Mouse (Mus musculus): ENCODE measurements around the gene Mapk8ip3.
"Not testable (repeated sequence)": the region's sequence is repeated elsewhere in the genome, so short reads cannot be mapped to it uniquely, and the experiment has no call there.

Gene Mapk8ip3

DNA sequence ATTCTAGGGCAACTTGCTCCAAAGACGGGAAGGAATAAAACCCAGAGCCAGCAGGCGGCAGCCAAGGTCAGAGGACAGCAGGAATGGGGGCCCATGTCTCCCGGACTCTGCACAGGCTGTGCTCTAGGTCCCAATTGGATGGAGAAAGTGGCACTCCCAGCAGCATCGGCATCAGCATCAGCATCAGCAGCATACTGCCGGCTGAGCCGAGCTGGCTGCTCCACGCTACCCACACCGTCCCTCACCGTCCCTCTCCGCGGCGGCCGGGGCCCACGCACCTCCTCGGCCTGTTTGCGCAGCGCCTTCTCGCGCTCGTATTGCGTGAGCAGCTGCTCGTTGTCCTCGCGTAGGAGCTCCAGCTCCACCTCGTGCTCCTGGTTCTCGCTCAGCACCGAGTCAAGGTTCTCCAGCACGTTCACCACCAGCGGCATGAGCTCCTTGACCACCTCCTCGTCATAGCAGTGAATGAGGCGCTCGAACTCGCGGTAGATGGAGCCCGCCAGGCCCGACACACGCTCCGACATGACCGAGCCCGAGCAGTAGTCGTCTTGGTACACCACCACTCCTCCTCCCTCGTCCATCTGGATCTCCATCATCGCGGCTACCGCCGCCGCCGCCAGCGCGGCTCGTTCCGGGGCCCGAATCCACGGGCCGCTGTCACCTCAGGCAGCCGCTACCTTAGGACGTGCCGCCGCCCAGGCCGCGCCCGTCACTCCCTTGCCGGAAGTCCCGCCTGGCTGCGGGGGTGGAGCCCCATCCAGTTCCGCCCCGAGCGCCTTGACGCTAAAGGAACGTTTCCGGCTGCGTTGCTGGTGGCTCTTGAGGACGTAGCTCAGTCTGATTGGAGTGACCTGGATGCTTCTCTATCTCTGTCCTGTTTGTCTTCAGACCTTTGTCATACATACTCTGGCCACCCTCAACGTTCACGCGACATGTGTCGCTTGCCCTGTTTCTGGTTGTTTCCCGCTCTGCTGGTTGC, at the start of gene Mapk8ip3:
Mapk8ip3 (minus strand) TSS at position 719 of the 979 bp plus-strand sequence.
- DNase-seq, result peak; percentile 92

DNA sequence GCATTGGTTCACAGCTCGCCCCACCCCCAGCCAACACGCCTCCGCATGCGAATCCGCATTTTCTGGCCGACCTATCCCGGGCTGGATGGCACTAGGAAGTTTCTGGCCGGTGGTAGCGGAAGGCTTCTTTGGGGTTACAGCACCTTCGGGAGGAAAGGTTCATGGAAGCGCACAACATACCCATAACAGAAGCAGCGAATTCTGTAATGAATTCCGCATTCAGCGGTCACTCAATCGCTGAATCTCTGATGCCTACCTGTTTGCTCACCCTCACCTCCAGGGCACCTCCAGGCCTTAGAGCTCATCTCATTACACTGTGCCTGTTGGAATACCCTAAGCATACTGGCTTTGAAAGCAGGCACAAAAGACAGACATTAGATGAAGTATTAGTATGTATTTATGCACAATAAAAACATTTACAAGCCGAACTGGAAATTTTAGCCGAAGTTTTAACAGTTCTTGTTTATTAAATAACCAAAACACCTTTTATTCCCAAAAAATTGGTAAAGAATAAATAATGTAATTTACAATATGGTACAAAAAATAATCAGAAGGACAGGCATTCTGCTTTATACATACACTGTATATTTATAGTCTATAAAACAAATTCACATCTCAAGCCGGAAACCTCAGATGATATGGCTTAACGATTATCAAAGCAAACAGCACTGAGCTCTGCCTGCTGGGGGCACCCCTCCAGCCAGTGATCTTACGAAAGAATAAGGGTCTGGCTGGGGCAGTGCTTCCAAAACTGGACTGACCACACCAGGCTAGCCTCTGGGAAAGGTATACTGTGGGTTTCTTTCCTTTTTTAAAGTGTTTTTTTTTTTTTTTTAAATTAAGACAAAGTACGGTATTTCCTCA, 24.3 kb upstream of the Mapk8ip3 start:
- DNase-seq, result no peak

DNA sequence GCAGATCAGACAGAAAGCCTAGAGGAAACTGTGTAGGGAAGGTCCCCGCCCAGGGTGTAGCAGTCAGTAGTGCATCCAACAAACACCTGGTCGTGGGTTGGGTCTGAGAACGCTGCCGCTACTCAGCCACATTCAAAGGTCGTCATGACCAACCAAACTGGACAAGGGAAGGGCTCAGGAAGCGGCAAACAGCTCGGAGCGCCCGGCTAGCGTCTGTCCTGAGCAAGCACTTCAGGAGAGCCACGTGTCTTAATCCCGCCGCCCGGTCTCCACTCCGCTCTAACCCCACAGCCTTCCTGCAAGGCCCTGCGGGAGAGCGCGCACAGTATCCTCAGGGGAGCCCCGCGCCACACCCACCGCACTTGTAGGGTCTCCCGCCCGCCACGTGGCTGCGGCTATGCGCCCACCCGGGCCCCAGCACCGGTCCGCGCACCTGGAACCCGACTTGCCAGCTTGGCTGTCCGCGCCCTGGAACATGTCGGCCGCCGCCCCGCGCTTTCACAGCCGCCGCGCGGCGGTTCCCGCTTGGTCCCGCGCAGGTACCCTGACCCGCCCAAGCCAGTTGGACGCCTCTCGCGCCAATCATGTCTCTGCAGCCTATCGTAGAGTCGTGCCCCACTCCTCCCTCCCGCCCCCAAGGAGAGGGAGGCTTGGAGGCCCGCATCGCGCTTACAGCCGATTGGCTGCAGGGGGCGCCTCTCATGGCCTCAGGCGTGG, 23.5 kb upstream of the Mapk8ip3 start, which contains the start of gene Jpt2:
Jpt2 (minus strand) TSS at position 555 of the 717 bp plus-strand sequence.
- DNase-seq, result peak; percentile 98

DNA sequence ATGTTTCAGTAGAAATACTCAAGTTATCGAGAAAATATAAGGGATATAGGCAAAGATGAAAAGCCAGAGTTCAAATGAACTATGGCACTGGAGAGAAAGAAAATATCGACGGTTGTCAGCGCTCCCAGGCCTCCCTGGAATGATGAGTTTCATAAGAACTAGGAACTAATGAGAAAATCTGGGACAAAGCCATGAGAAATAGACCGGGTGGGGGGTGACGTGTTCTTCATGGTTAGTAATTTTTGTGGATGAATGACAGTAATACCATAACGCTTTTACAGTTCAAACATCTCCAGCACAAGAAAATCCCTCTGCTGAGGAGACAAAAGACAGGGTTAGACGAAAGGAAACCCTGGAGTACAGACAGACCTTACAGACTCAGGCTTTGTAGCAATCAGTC, 22.6 kb upstream of the Mapk8ip3 start:
- DNase-seq, result no peak

DNA sequence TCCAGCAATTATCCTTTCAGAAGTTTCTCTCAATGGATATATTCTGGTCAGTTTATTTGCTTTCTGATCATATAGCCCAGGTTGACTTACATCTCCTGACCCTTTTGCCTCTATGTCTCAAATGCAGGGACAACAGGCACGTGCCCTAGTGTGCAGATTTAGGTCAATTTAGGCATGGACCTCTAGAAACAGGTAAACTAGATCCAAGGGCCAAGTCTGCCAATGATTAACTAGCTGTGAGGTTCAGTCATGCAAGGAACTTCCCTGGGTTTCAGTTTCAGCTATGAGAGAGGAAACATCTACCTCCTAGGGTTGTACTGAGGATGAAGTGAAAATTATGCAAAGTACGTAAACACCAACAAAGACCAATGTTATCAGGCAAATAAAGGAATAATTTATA, 16.5 kb upstream of the Mapk8ip3 start:
- DNase-seq, result peak; percentile 84

DNA sequence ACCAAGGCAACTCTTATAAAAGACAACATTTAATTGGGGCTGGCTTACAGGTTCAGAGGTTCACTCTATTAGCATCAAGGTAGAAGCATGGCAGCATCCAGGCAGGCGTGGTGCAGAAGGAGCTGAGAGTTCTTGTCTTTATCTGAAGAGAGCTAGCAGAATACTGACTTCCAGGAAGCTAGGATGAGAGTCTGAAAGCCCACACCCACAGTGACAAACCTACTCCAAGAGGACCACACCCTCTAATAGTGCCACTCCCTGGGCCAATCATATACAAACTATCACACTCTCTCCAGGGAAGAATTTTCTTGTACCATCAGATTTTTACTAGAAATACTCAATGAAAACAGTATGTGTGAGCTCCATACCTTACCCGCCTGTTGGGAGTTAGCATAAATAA, 13.9 kb upstream of the Mapk8ip3 start:
- no peak for DNase-seq

DNA sequence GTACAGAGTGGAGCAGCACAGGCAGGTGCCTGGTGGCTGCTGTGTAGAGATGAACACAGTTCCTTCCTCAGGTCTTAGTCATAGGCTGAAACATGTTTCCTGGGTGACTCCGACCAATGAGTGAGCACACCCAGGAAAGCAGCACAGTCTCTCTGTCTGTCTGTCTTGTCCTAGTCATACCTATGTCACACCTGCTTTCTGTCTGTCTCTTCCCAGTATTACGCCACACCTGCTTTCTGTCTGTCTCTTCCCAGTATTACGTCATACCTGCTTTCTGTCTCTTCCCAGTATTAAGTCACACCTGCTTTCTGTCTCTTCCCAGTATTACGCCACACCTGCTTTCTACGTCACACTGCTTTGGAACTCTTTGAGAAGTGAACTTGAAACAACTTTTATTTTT, 11.4 kb upstream of the Mapk8ip3 start:
- DNase-seq, result no peak

DNA sequence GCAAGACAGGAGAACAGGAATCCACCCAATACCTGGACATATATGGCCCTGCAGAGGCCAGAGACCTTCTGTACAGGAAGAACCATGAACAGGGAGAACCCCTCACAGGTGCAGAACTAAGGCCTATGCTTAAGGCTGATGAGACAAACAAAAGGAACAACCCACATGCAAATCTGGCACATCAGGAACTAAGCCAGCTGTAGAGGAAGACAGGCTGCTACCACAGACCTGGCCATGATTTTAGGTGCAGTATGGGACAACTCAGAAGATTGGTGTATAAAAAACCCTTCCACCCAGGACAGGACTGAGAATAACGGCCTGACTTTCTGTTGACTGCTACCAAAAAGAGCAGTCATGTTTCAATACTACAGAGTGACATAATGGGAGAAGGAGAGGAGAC, 6.8 kb upstream of the Mapk8ip3 start:
- not testable (repeated sequence) for DNase-seq

DNA sequence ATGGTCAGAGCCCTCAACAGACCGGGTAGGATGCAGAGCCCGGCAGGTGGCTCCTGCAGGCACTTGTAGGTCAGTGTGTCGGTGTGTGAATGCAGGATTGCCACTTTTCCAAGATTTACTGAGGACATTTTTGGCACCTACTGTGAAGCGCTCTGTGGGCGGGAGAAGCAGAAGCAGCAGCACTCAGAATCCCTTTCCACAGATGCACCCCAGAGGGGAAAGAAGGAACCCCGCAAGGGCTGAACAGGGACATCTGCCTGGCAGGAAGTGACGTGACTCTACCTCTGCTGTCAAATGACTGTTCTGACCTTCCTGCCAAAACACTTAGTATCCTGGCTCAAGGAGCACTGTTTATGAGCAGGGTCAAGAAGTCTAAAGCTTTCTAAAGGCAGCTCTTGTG, 6.3 kb upstream of the Mapk8ip3 start:
- DNase-seq, result no peak

DNA sequence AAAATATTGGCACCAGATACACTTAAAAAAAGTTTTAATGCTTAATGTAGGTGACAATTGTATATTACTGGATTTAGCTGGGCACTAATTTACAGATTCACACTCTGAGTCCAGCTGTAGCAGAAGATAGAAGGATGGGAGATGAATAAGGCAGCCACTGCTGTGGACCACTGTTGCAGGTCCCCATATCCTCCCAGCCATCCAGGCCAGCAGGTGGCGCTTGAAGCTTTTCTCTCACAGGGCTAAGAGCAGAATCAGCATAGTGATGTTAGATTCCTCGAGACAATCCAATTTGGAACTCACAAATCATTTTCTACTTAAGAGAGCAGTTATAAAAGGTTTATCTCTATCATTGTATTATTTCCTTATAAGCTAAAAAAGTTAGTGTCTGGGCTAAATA, 5.7 kb upstream of the Mapk8ip3 start:
- DNase-seq, result peak; percentile 56

DNA sequence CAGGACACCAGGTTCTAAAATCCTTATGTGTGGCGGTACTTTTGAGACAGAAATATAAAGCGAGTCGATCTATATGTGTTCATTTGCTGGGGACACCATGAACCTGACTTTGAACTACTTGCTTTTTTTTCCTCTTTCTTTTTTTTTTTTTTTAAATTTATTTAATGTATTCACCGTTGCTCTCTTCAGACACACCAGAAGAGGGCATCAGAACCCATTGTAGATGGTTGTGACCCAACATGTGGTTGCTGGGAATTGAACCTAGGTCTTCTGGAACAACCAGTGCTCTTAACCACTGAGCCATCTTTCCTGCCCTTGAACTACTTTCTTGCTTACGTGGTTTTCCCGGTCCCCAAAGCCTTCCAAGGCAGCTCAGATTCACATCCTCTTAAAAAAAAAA, 489 bp upstream of the Mapk8ip3 start:
- DNase-seq, result no peak

DNA sequence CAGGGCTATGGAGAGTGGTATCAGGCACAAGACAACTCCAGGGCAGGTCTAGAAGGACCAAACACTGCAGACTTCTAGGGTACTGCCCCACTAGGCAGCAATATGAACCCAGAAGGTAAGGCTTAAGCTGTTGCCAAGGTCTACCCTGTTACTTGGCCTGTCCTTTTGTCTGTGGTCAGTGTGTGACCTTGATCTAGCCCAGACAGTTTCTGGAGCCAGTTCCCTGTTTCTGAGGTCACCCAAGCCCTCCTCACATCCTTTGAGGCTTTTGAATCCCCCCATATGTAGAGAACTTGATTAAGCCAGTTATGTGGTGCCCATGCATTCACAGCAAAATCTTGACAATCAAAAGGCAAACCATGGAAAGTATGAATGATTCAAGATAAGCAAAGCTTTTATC, 1.1 kb downstream of the Mapk8ip3 start:
- DNase-seq, result no peak

DNA sequence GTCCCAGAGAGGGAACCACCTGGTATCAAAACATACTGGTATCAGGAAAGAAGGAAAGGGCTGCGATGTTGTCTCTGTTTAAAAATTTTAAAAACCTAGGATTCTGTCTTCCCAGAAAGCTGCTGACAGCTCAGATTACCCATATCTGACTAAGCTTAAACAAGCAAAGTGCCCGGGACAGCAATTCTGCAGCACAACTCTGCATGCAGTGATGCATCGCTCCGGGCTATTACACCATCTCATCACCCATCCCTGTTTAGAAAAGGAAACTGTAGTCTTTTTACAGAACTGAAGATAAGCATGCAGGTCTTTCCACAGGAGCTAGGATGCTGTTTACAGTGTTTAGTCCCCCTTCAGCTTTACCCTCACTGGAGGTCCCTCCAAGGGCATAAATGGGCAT, 1.9 kb downstream of the Mapk8ip3 start:
- no peak for DNase-seq

DNA sequence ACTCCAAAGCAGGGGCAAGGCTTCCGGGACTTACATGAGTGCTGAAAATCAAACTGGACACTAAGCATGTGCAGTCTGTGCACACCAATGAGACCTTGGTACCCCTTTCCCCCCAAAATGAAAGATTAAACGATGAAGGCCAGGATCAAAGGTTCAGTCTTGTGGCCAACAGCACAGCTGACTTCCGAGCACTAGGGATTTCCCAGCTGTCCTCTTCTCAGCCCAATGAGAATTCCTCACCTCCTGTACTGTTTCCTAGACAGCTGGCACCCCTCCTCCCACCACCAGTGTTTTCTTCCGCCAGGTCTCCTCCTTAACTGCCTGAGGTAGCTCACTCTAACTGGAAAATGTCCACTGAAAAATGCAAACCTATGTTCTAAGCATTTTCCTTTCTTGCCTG, 3.6 kb downstream of the Mapk8ip3 start:
- DNase-seq, result no peak

DNA sequence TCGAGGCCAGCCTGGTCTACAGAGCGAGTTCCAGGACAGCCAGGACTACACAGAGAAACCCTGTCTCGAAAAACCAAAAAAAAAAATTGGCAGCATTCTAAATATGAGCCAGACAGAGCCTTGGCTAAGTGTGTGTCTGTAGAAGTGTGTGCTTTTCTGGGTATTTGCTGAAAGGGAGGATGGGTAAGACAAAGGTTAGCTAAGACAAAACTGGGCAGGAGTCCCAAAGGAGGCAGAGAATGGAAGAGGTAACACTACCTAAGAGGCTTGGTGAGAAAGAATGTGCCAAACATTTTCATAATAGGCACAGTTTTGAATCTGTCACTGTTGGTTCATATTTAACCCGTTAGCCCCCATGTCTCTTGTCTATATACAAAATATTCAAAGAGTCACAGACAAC, 4.3 kb downstream of the Mapk8ip3 start:
- DNase-seq, result peak; percentile 21

DNA sequence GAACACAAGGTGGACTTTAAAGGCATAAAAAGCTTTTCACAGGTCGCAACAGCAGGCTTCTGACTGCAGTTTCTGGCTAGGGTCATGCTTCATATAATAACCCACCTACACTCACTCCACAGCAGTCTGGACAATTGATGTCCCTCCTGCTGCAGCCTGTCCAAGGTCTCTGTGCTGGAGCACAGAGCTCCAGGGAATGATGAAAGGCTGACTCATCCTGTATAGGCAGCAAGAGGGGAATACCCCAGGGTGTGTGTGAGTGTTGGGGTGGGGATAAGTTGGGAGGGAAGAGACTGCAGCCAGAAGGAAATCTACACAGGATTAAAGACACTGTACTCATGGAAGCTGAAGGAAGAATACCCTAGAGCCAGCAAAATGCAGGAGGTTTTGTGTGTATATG, 7.3 kb downstream of the Mapk8ip3 start:
- no peak for DNase-seq

DNA sequence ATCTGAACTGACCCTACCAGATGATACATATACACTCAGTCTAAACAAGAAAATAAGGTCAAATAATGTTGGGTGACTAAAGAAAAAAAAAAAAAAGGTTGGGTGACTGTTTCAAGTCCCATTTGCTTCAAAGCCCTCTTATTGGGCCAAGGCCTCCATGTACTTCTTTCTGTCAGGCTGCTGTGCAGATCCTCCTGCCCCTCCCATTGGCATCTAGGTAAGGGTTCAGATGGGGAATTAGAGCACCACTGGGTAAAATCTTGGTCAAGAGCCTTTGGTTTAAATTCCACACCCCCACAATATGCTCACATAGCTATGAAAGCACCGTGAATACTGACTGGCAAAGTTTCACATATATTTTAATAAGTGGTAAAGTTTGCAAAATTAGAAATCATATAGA, 13.5 kb downstream of the Mapk8ip3 start:
- no peak for DNase-seq

DNA sequence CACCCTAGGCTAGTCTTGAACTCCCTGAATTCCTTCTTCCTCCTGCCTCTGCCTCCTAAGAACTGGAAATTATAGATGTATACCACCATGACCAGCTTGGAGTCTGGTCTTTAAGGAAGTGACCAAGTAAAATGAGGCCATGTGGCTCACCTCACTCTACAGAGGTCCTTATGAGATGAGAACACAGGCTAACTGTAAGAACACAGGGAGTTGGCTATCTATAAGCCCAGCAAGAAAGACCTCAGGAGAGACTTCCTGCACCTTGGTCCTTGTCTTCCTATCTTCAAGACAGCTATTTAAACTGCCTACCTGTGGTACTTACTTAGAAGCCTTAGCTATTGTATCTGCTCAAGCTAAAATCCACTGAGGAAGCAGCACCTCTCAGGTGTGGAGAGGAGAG, 22.8 kb downstream of the Mapk8ip3 start:
- DNase-seq, result no peak

DNA sequence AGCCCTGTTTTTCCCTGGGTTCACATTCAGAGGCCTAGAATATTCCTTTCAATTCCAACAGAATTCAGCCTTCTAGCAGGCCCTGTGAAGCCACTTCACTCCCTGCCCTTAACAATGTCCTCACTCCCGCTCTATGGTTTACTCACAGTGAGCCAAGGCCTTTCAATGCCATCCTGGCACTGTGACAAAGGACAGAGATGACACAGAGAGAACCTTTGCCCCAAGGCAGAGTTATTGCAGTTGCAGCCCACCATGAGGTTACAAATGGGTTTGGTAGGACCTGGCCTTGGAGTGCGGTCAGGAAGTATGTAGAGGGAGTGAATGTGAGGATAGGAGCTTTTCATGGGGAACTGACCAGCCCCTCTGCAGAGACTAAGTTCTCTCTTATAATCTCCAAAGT, 29.2 kb downstream of the Mapk8ip3 start:
- DNase-seq, result no peak

DNA sequence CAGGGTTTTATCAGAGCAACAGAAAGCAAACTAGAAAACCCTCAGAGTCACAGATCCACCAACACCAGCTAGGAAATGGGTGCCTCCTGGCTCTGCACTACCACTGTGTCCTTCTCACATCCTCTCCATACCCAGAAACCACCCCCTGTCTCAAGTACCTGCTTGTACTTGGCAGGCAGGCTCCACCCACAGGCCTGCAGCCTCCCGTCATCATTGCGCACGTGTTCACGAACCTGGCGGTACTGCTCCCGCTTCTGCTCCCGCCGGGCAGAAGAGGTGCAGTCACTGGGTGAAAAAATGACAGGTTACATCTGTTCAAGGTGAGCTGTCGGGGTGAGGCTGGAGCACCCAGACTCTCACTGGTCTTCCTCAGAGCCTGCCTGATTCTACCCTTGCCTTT, 33.0 kb downstream of the Mapk8ip3 start:
- DNase-seq, result no peak

DNA sequence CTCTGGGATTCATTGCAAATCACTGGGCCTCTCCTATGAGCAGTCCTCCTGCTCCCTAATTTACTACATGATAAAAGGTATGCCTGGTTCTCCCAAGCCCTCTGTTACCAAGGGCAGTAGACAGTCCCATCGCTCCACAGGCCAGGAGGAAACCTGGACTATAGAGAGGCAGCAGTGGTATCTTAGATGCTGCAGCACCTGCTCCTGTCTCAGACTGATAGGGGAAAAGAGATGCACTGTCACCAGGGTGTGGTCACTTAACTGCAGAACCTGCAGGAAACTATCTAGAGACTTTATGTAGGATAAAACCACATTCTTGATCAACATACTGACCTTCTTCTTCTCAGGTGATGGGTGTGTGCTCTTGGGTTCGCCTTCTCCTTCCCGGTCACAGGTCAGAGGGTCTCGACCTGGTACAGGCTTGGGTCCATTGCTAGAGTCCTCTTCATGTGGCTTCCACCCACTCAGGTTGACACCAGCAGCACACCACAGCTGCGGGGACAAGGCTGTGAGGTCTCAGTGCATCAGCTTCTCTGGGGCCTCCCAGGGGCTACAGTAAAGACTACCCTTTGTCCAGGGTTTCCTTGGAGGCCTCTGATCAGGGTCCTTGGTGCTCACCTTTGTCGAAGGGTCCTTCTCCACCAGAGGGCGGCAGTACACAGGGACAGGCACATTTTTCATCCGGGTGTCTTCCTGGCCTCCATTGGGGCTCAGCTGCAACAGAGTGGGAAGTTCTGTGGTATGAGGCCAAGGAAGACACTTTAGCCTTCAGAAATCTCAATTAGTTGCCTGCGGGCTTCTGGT, 33.9 kb downstream of the Mapk8ip3 start:
- DNase-seq, result peak; percentile 17

DNA sequence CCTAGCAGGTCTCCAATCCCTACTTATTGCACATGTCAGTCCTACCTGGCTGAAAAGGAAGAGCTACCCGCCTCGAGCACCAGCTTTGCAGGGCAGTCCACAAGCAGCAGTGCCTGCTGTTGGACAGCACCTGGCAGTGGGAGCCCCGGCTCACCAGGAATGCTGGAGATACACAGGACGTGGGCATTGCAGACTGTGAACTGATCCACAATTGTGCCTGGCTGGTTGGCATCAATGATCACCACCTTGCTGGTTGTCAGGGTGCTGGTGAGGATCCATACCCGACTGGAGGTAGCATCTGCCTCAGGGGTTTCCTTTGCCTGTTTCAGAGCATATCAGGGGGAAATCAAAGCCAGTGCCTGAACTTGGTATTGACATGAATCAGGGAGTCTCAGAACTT, 34.7 kb downstream of the Mapk8ip3 start:
- DNase-seq, result no peak

Measured in kidney, adult 11 months (tissue).